In the genomic region with DNA sequence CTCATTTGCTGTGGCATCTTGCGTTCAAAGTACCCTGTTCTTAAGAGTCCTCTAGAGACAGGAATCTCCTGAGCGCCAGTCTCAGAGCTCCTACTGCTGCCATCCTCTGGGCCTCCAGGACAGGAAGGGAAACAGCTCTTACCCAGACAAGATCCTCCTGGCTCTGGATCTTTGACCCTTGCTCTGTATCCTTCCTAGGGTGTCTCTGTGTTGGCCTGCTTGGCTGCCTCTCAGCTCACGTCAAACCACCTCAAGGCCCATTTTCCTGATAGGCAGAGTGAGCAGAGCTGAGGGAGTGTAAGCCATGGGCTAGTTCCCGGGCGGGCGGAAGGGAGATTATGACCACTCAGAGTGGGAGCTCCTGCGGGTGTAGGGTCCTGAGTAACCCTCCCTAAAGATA, we compare ENCODE assay signal across 8 mouse cellular contexts. TPM values are rescaled to one million over a fixed set of nuclear protein-coding genes. Genes with fewer than 3 reads are reported as not detected.
DNase-seq lines count a peak whose midpoint lies in the region; ATAC-seq lines count a peak whose summit lies in the region.

No protein-coding gene starts in this region.

- WGBS in hindbrain, embryonic 15.5 days = 64% methylated on average over 7 of the region's 7 CpGs
- WGBS in liver, embryonic 12.5 days (ENCODE audit: insufficient replicate concordance) = 50% methylated on average over 7 of the region's 7 CpGs

- H3K36me3 ChIP-seq in hindbrain, embryonic 15.5 days = peaks cover 27% of the 10 kb centered on the region
- peaks cover 48% of the 10 kb centered on the region for H3K36me3 ChIP-seq in liver, embryonic 12.5 days

- ATAC-seq in hindbrain, embryonic 15.5 days (ENCODE audit: low FRiP score, low read depth) = no peak
- ATAC-seq in liver, embryonic 12.5 days = no peak

- no peak overlapping the region; the same call in 1 of the 2 replicates for H3K9ac ChIP-seq in hindbrain, embryonic 15.5 days
- H3K9ac ChIP-seq in liver, embryonic 12.5 days = peak overlapping the region; percentile 74

- H3K27me3 ChIP-seq in hindbrain, embryonic 15.5 days = no peaks in the 10 kb centered on the region
- no peaks in the 10 kb centered on the region for H3K27me3 ChIP-seq in liver, embryonic 12.5 days (replicated peaks)

- peak overlapping the region; percentile 38; the same call in 1 of the 2 replicates for H3K4me3 ChIP-seq in hindbrain, embryonic 15.5 days
- peak overlapping the region; percentile 62 for H3K4me3 ChIP-seq in liver, embryonic 12.5 days

- DNase-seq in adrenal gland, postnatal 36 days = peak; percentile 11 to 12
- no peak for DNase-seq in adrenal gland, adult 8-10 months
- DNase-seq in adipocyte (ENCODE audit: low spot score) = peak; percentile 54
- no peak for DNase-seq in cerebellum, postnatal 36 days
- no peak for DNase-seq in ovary, postnatal 10 days (ENCODE audit: low spot score)
- DNase-seq in cerebellum, postnatal 4 days (ENCODE audit: low spot score in 2 of 2) = no peak

- no peak overlapping the region for H3K27ac ChIP-seq in hindbrain, embryonic 15.5 days (replicated peaks)
- H3K27ac ChIP-seq in liver, embryonic 12.5 days = peak overlapping the region; percentile 78

- peaks cover 11% of the 10 kb centered on the region for H3K4me1 ChIP-seq in hindbrain, embryonic 15.5 days (replicated peaks)
- peaks cover 60% of the 10 kb centered on the region for H3K4me1 ChIP-seq in liver, embryonic 12.5 days

- no peaks in the 10 kb centered on the region for H3K9me3 ChIP-seq in hindbrain, embryonic 15.5 days
- no peaks in the 10 kb centered on the region for H3K9me3 ChIP-seq in liver, embryonic 12.5 days (replicated peaks)

- peak overlapping the region; percentile 68 for H3K4me2 ChIP-seq in hindbrain, embryonic 15.5 days
- H3K4me2 ChIP-seq in liver, embryonic 12.5 days = peak overlapping the region; percentile 96

RNA-seq across cellular contexts. Expression of a gene that starts 1.0 kb away (rescaled TPM):
- total RNA-seq in adrenal gland, postnatal 36 days (2021) = 10 to 100 TPM; 43.5 to 89.3 TPM
- 10 to 100 TPM; 34.7 to 88.1 (median 58.1) TPM for total RNA-seq in adrenal gland, adult 8-10 months (2022)
- polyA plus RNA-seq in hindbrain, embryonic 15.5 days (2015; fragmentation: Nextera tagmentation; extraction: Ambion mirVana) = 13.4 and 16.6 TPM in 2 replicates
- polyA plus RNA-seq in liver, embryonic 12.5 days (2016; fragmentation: Nextera tagmentation; extraction: Ambion mirVana) = 45.0 and 48.8 TPM in 2 replicates

RNA-seq across cellular contexts. Expression of a gene that starts 19.5 kb away (rescaled TPM):
- 10 to 100 TPM; 70.9 to 81.5 TPM for total RNA-seq in adrenal gland, postnatal 36 days (2021)
- 10 to 100 TPM; 64.3 to 87.8 (median 77.0) TPM for total RNA-seq in adrenal gland, adult 8-10 months (2022)
- polyA plus RNA-seq in hindbrain, embryonic 15.5 days (2015; fragmentation: Nextera tagmentation; extraction: Ambion mirVana) = 104 and 115 TPM in 2 replicates
- polyA plus RNA-seq in liver, embryonic 12.5 days (2016; fragmentation: Nextera tagmentation; extraction: Ambion mirVana) = 106 and 111 TPM in 2 replicates

RNA-seq across cellular contexts. Expression of a gene that starts 29.3 kb away (rescaled TPM):
- total RNA-seq in adrenal gland, postnatal 36 days (2021) = 1 to 10 TPM; 7.6 to 8.0 TPM
- total RNA-seq in adrenal gland, adult 8-10 months (2022) = 1 to 10 TPM; 7.8 to 9.5 (median 8.9) TPM
- polyA plus RNA-seq in hindbrain, embryonic 15.5 days (2015; fragmentation: Nextera tagmentation; extraction: Ambion mirVana) = 33.1 and 35.9 TPM in 2 replicates
- polyA plus RNA-seq in liver, embryonic 12.5 days (2016; fragmentation: Nextera tagmentation; extraction: Ambion mirVana) = 8.2 and 8.7 TPM in 2 replicates

RNA-seq across cellular contexts. Expression of a gene that starts 29.6 kb away (rescaled TPM):
- 100 to 1,000 TPM; 266 to 276 TPM for total RNA-seq in adrenal gland, postnatal 36 days (2021)
- total RNA-seq in adrenal gland, adult 8-10 months (2022) = 100 to 1,000 TPM; 290 to 326 (median 308) TPM
- 114 and 120 TPM in 2 replicates for polyA plus RNA-seq in hindbrain, embryonic 15.5 days (2015; fragmentation: Nextera tagmentation; extraction: Ambion mirVana)
- 93.4 and 93.9 TPM in 2 replicates for polyA plus RNA-seq in liver, embryonic 12.5 days (2016; fragmentation: Nextera tagmentation; extraction: Ambion mirVana)

RNA-seq across cellular contexts. Expression of a gene that starts 50.5 kb away (rescaled TPM):
- under 1 TPM; 0.43 to 0.89 TPM for total RNA-seq in adrenal gland, postnatal 36 days (2021)
- total RNA-seq in adrenal gland, adult 8-10 months (2022) = 1 to 10 TPM; 1.0 to 3.0 (median 2.0) TPM
- 0.64 and 0.73 TPM in 2 replicates for polyA plus RNA-seq in hindbrain, embryonic 15.5 days (2015; fragmentation: Nextera tagmentation; extraction: Ambion mirVana)
- polyA plus RNA-seq in liver, embryonic 12.5 days (2016; fragmentation: Nextera tagmentation; extraction: Ambion mirVana) = 0.39 and 0.60 TPM in 2 replicates

Comparison
In these comparisons a context has a peak if more than half of its experiments do, and no peak if none do; other contexts are left out.
1. DNase-seq: peak in adrenal gland, postnatal 36 days (2 of 2) and adipocyte (single experiment); none in adrenal gland, adult 8-10 months (single experiment), cerebellum, postnatal 36 days (0 of 2), ovary, postnatal 10 days (single experiment) and cerebellum, postnatal 4 days (0 of 2).